Mouse (Mus musculus) spleen, adult 2 months (tissue): ENCODE measurements around the gene Cd247.

Source experiments
- CTCF ChIP-seq: fragments of 200-500 bp; IDR thresholded peaks from 2 replicates; pipeline ENCODE4 v1.5.1; 2011; ENCODE audit warnings: mild to moderate bottlenecking, inconsistent platforms; ENCODE audit not compliant: insufficient read depth, insufficient read length, insufficient replicate concordance; ENCODE audit errors: extremely low read depth
- POLR2A ChIP-seq: fragments of 200-500 bp; IDR thresholded peaks from 2 replicates; pipeline ENCODE4 v1.6.1; 2011; ENCODE audit warnings: low read depth, low read length, inconsistent platforms

DNA sequence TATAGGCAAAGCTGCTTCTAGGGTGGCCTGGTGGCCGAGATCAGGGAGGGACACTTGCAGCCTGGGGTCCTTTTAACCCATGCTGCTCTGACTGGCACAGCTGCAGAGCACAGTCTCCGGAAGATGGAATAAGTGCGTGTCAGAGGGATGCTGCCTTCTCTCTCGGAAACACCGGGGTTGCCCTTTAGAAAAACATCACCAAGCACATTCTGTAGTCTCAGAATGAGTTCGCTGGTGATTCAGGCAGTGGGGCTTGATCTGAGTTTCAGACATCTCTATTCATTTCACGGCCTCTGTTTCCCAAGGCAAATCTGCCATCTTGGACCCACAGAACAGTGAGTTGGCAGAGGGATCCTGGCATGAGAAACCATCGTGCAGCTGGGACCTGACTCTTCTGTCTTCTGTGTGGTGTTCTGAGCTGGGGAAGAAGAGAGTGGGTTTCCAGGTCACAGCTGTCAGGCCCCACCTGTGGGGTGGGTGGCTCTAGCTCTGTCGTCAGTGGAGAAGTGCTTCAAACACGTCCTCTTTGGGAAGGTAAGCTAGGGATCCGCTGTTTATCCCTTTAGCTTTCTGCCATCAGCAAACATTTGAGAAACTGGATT, 13.3 kb downstream of the Cd247 start:
- TF ChIP-seq CTCF (no peak), POLR2A (no peak)
